Mouse (Mus musculus) hindbrain, embryonic 11.5 days (tissue): ENCODE data around the gene Fstl4. TPM values are rescaled to one million over a fixed set of nuclear protein-coding genes. Genes with fewer than 3 reads are reported as not detected.

Source experiments
- ATAC-seq: fragments of 200-750 bp; cut with Nextera tagmentation; 2 replicates; pipeline ENCODE4 v1.8.0; 2017; ENCODE audit warnings: mild to moderate bottlenecking, moderate TSS enrichment, moderate library complexity; ENCODE audit not compliant: low FRiP score
- DNase-seq: peaks from one replicate; pipeline ENCODE4 v3.0.0-alpha.2; 2015; ENCODE audit warnings: low spot score
- H3K27ac ChIP-seq: fragments of 300-500 bp; sonication (generic); 2 replicates; pipeline ENCODE4 v1.5.1; 2014; ENCODE audit warnings: mild to moderate bottlenecking, low read depth, low read length
- H3K27me3 ChIP-seq: fragments of 300-500 bp; sonication (generic); 2 replicates; pipeline ENCODE4 v1.6.1; 2014; ENCODE audit warnings: mild to moderate bottlenecking, low read length, moderate library complexity, mixed read lengths; ENCODE audit not compliant: control insufficient read depth, insufficient read depth
- H3K36me3 ChIP-seq: fragments of 300-500 bp; sonication (generic); 2 replicates; pipeline ENCODE4 v1.6.1; 2014; ENCODE audit warnings: mild to moderate bottlenecking, low read length, moderate library complexity, mixed read lengths; ENCODE audit not compliant: control insufficient read depth, insufficient read depth
- H3K4me1 ChIP-seq: fragments of 300-500 bp; sonication (generic); replicated peaks from 2 replicates; pipeline ENCODE4 v1.6.1; 2014; ENCODE audit warnings: low read length, mixed read lengths; ENCODE audit not compliant: control insufficient read depth, insufficient read depth
- H3K4me2 ChIP-seq: fragments of 300-500 bp; sonication (generic); replicated peaks from 2 replicates; pipeline ENCODE4 v1.6.1; 2014; ENCODE audit warnings: mild to moderate bottlenecking, low read depth, low read length
- H3K4me3 ChIP-seq: fragments of 300-500 bp; sonication (generic); 2 replicates; pipeline ENCODE4 v1.5.1; 2014; ENCODE audit warnings: low read depth, low read length
- H3K9ac ChIP-seq: fragments of 300-500 bp; sonication (generic); 2 replicates; pipeline ENCODE4 v1.6.1; 2014; ENCODE audit warnings: low read depth, low read length
- H3K9me3 ChIP-seq: fragments of 300-500 bp; sonication (generic); 2 replicates; pipeline ENCODE4 v1.6.1; 2016; ENCODE audit warnings: low read length; ENCODE audit not compliant: control insufficient read depth
- WGBS: fragments of 180-500 bp; shearing (Covaris S2); extraction: QIAGEN DNeasy Blood & Tissue Kit; methylation state at CpG from one replicate; pipeline ENCODE4 v1.1.7; 2014; 5-methylcytosine and 5-hydroxymethylcytosine counted together
- polyA plus RNA-seq: library from polyadenylated mRNA; unstranded; fragments of >200 nt; fragmentation: Nextera tagmentation; extraction: Ambion mirVana; gene quantifications from 2 replicates; pipeline ENCODE4 v1.2.1, GENCODE M21; 2014

Fstl4 gene
- polyA plus RNA-seq, 1 experiment from 2014 or later = 2.1 TPM

GRCm38 (mm10) chr11:53035414-53035813 lies 271.0 kb downstream of the Fstl4 start:
- Histone ChIP-seq H3K4me2 (no peak overlapping the region), H3K4me3 (no peak overlapping the region), H3K27ac (no peak overlapping the region), H3K36me3 (no peaks in the 10 kb centered on the region), H3K9me3 (no peaks in the 10 kb centered on the region), H3K9ac (no peak overlapping the region), H3K4me1 (no peaks in the 10 kb centered on the region), H3K27me3 (no peaks in the 10 kb centered on the region)
- no peak for ATAC-seq
- DNase-seq = no peak
- 84% methylated on average over 7 of the region's 7 CpGs for WGBS

- no peak for DNase-seq
- WGBS = 47% methylated on average over 6 of the region's 6 CpGs
- no peaks in the 10 kb centered on the region for H3K36me3 ChIP-seq
- H3K27me3 ChIP-seq = no peaks in the 10 kb centered on the region
- H3K9me3 ChIP-seq = no peaks in the 10 kb centered on the region
- H3K4me1 ChIP-seq = no peaks in the 10 kb centered on the region
- H3K9ac ChIP-seq = no peak overlapping the region
- H3K4me2 ChIP-seq = no peak overlapping the region
- no peak overlapping the region for H3K27ac ChIP-seq
- H3K4me3 ChIP-seq = no peak overlapping the region
- no peak for ATAC-seq
Measured at GRCm38 (mm10) chr11:53046850-53047249, 282.4 kb downstream of the Fstl4 start.

- WGBS = 67% methylated on average over 5 of the region's 5 CpGs
- ATAC-seq (no peak), DNase-seq (no peak)
- no peak overlapping the region for H3K4me3 ChIP-seq
- no peak overlapping the region for H3K9ac ChIP-seq
- no peaks in the 10 kb centered on the region for H3K36me3 ChIP-seq
- no peaks in the 10 kb centered on the region for H3K27me3 ChIP-seq
- peaks cover 2% of the 10 kb centered on the region; the same call in 1 of the 2 replicates for H3K4me1 ChIP-seq
- no peak overlapping the region for H3K27ac ChIP-seq
- no peaks in the 10 kb centered on the region for H3K9me3 ChIP-seq
- no peak overlapping the region for H3K4me2 ChIP-seq
Measured at GRCm38 (mm10) chr11:53054151-53054550, 289.7 kb downstream of the Fstl4 start.

- Histone ChIP-seq H3K9me3 (no peaks in the 10 kb centered on the region), H3K4me2 (no peak overlapping the region), H3K9ac (no peak overlapping the region), H3K27me3 (no peaks in the 10 kb centered on the region), H3K4me3 (no peak overlapping the region), H3K4me1 (peaks cover 2% of the 10 kb centered on the region; the same call in 1 of the 2 replicates), H3K36me3 (no peaks in the 10 kb centered on the region), H3K27ac (no peak overlapping the region)
- ATAC-seq (no peak), DNase-seq (no peak)
- WGBS = 92% methylated on average over 6 of the region's 6 CpGs
Measured at GRCm38 (mm10) chr11:53055896-53056295, 291.5 kb downstream of the Fstl4 start.

- no peaks in the 10 kb centered on the region for H3K36me3 ChIP-seq
- H3K27me3 ChIP-seq = no peaks in the 10 kb centered on the region
- H3K27ac ChIP-seq = no peak overlapping the region
- DNase-seq (no peak), ATAC-seq (no peak)
- 84% methylated on average over 6 of the region's 6 CpGs for WGBS
- H3K4me1 ChIP-seq = peaks cover 2% of the 10 kb centered on the region; the same call in 1 of the 2 replicates
- H3K4me3 ChIP-seq = no peak overlapping the region
- no peaks in the 10 kb centered on the region for H3K9me3 ChIP-seq
- no peak overlapping the region for H3K4me2 ChIP-seq
- no peak overlapping the region for H3K9ac ChIP-seq
Measured at GRCm38 (mm10) chr11:53056781-53057180, 292.3 kb downstream of the Fstl4 start.

GRCm38 (mm10) chr11:53057821-53058553 lies 293.6 kb downstream of the Fstl4 start:
- Histone ChIP-seq H3K36me3 (no peaks in the 10 kb centered on the region), H3K4me1 (peaks cover 2% of the 10 kb centered on the region; the same call in 1 of the 2 replicates), H3K27me3 (no peaks in the 10 kb centered on the region), H3K4me2 (no peak overlapping the region), H3K4me3 (no peak overlapping the region), H3K9ac (no peak overlapping the region), H3K27ac (no peak overlapping the region), H3K9me3 (no peaks in the 10 kb centered on the region)
- WGBS = 84% methylated on average over 17 of the region's 17 CpGs
- ATAC-seq (no peak), DNase-seq (no peak)

- WGBS = 31% methylated on average over 7 of the region's 7 CpGs
- H3K4me1 ChIP-seq = peaks cover 2% of the 10 kb centered on the region; the same call in 1 of the 2 replicates
- DNase-seq (no peak), ATAC-seq (no peak)
- no peak overlapping the region for H3K27ac ChIP-seq
- H3K36me3 ChIP-seq = no peaks in the 10 kb centered on the region
- no peaks in the 10 kb centered on the region for H3K9me3 ChIP-seq
- H3K4me3 ChIP-seq = no peak overlapping the region
- no peaks in the 10 kb centered on the region for H3K27me3 ChIP-seq
- H3K4me2 ChIP-seq = no peak overlapping the region
- H3K9ac ChIP-seq = no peak overlapping the region
Measured at GRCm38 (mm10) chr11:53058557-53058956, 294.1 kb downstream of the Fstl4 start.

- DNase-seq (no peak), ATAC-seq (no peak)
- peaks cover 3% of the 10 kb centered on the region; the same call in 1 of the 2 replicates for H3K4me1 ChIP-seq
Measured at GRCm38 (mm10) chr11:53067699-53068478, 303.5 kb downstream of the Fstl4 start.

More at GRCm38 (mm10) chr11:53067699-53068478, 303.5 kb downstream of the Fstl4 start:
- Histone ChIP-seq H3K27ac (no peak overlapping the region), H3K4me3 (no peak overlapping the region), H3K36me3 (no peaks in the 10 kb centered on the region), H3K4me2 (no peak overlapping the region), H3K9ac (no peak overlapping the region), H3K27me3 (no peaks in the 10 kb centered on the region), H3K9me3 (no peaks in the 10 kb centered on the region)
- 50% methylated on average over 14 of the region's 14 CpGs for WGBS
